Mouse (Mus musculus) liver, embryonic 15.5 days (tissue): ENCODE results near the gene Bbs9. TPM values are rescaled to one million over a fixed set of nuclear protein-coding genes. Genes with fewer than 3 reads are reported as not detected.
A peak's percentile ranks its signal among the peaks of the same experiment; 100 is the strongest.

ENCODE experiments used
- ATAC-seq: fragments of 200-750 bp; cut with Nextera tagmentation; 2 replicates; pipeline ENCODE4 v1.8.0; 2017; ENCODE audit warnings: moderate number of reproducible peaks, mild to moderate bottlenecking, moderate library complexity; ENCODE audit not compliant: insufficient read depth
- H3K27ac ChIP-seq: fragments of 300-500 bp; sonication (generic); replicated peaks from 2 replicates; pipeline ENCODE4 v1.5.1; 2015; ENCODE audit warnings: mild to moderate bottlenecking, inconsistent platforms
- H3K27me3 ChIP-seq: fragments of 300-500 bp; sonication (generic); 2 replicates; pipeline ENCODE4 v1.6.1; 2015; ENCODE audit warnings: mild to moderate bottlenecking, inconsistent platforms
- H3K36me3 ChIP-seq: fragments of 300-500 bp; sonication (generic); replicated peaks from 2 replicates; pipeline ENCODE4 v1.6.1; 2015; ENCODE audit warnings: moderate library complexity, mild to moderate bottlenecking, inconsistent platforms
- H3K4me1 ChIP-seq: fragments of 300-500 bp; sonication (generic); replicated peaks from 2 replicates; pipeline ENCODE4 v1.6.1; 2015; ENCODE audit warnings: inconsistent platforms
- H3K4me2 ChIP-seq: fragments of 300-500 bp; sonication (generic); 2 replicates; pipeline ENCODE4 v1.6.1; 2015; ENCODE audit warnings: moderate library complexity, mild to moderate bottlenecking, inconsistent platforms
- H3K4me3 ChIP-seq: fragments of 300-500 bp; sonication (generic); replicated peaks from 2 replicates; pipeline ENCODE4 v1.5.1; 2015; ENCODE audit warnings: mild to moderate bottlenecking, inconsistent platforms
- H3K9ac ChIP-seq: fragments of 300-500 bp; sonication (generic); 2 replicates; pipeline ENCODE4 v1.6.1; 2015; ENCODE audit warnings: moderate library complexity, mild to moderate bottlenecking, inconsistent platforms
- H3K9me3 ChIP-seq: fragments of 300-500 bp; sonication (generic); replicated peaks from 2 replicates; pipeline ENCODE4 v1.6.1; 2016; ENCODE audit warnings: inconsistent platforms
- WGBS: fragments of 180-500 bp; shearing (Covaris S2); methylation state at CpG from one replicate; pipeline ENCODE4 v1.1.7; 2015; ENCODE audit warnings: mixed read lengths; ENCODE audit not compliant: insufficient replicate concordance; 5-methylcytosine and 5-hydroxymethylcytosine counted together
- polyA plus RNA-seq: library from polyadenylated mRNA; unstranded; fragments of >200 nt; fragmentation: Nextera tagmentation; extraction: Ambion mirVana; gene quantifications from 2 replicates; pipeline ENCODE4 v1.2.1, GENCODE M21; 2015

Bbs9 gene
- polyA plus RNA-seq, 1 experiment from 2014 or later = 2.3 TPM

DNA sequence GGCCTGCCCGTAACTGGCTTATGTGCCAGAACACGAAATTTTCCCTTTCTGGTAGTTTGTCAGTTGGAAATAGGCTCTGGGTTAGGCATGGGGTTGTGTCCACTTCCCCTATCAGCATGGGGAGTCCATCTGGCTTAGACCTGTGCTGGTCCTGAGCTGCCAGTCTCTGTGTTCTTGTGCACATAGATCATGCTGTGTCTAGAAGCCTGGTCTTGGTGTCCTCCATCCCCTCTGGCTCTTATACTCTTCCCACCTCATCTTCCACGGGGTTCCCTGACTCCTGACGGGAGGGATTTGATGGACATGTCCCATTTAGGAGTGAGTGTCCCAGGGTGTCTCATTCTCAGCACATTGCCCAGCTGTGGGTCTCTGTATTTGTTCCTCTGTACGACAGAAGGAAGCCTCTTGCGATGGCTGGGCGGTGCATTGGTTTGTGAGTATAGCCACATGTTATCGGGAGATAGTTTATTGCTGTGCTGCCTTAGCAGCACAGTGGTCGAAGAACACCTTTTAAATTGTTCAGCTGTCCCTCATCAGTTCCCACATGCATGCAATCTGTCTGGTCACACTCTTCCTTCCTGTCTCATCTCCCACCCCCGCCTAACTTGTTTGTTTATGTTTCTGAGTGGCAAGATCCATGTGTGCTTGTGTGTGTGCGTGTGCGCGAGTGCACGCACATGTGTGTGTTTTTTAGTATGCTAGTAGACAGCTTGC, 101.1 kb downstream of the Bbs9 start:
- 55% methylated on average over 14 of the region's 14 CpGs for whole genome bisulfite sequencing
- Histone ChIP-seq H3K27ac (no peak overlapping the region), H3K4me2 (no peak overlapping the region), H3K36me3 (no peaks in the 10 kb centered on the region), H3K9me3 (no peaks in the 10 kb centered on the region), H3K4me1 (no peaks in the 10 kb centered on the region), H3K9ac (no peak overlapping the region), H3K27me3 (no peaks in the 10 kb centered on the region), H3K4me3 (no peak overlapping the region)
- no peak for ATAC-seq

DNA sequence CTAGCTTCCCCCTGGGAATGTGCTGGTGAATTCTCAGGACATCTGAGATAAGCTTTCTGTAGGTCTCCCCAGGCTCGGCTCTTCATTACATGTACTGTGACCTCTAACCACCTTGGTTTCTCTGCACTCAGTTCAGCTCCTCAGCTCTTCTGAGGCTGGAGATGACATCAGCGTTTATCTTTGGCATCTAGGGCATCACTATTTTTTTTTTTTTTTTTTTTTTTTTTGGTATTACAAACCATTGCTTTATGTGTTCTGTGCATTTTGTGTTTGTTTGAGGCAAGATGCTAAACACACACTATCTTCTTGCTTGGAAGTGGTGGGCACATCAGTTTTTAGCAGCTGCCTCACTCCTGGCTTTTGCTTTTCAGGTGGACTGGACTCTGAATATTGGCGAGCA, 102.8 kb downstream of the Bbs9 start:
- no peak for ATAC-seq
- H3K36me3 ChIP-seq = no peaks in the 10 kb centered on the region
- H3K27ac ChIP-seq = no peak overlapping the region
- H3K27me3 ChIP-seq = no peaks in the 10 kb centered on the region
- H3K9ac ChIP-seq = no peak overlapping the region
- 61% methylated on average over 3 of the region's 3 CpGs for WGBS
- H3K9me3 ChIP-seq = no peaks in the 10 kb centered on the region
- no peak overlapping the region for H3K4me3 ChIP-seq
- H3K4me1 ChIP-seq = no peaks in the 10 kb centered on the region
- no peak overlapping the region for H3K4me2 ChIP-seq

DNA sequence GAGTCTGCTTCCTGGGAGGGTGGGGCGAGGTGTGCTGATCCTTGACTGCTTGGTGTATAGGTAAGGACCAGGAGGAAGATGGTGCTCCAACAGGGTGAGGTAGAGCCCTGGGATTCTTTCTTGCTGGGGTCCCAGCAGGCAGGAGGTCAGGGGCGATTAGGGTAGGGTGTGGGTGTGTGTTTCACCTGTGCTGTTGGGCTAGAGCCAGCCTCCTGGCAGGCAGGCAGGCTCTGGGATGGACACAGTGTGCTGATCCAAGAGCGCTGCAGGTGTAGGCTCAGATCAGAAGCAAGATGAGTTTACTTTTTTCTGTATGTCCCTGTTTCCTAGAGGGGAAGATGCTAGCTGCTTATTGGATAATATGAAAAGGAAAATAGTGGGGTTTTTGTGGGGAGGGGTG, 108.7 kb downstream of the Bbs9 start:
- Histone ChIP-seq H3K9me3 (no peaks in the 10 kb centered on the region), H3K4me1 (no peaks in the 10 kb centered on the region), H3K4me3 (no peak overlapping the region), H3K9ac (no peak overlapping the region), H3K4me2 (no peak overlapping the region), H3K36me3 (no peaks in the 10 kb centered on the region), H3K27ac (no peak overlapping the region), H3K27me3 (no peaks in the 10 kb centered on the region)
- no peak for ATAC-seq
- WGBS = 53% methylated on average over 3 of the region's 3 CpGs

- Histone ChIP-seq H3K4me1 (no peaks in the 10 kb centered on the region), H3K4me2 (no peak overlapping the region), H3K27me3 (no peaks in the 10 kb centered on the region), H3K9ac (no peak overlapping the region), H3K4me3 (no peak overlapping the region), H3K27ac (no peak overlapping the region), H3K9me3 (no peaks in the 10 kb centered on the region), H3K36me3 (no peaks in the 10 kb centered on the region)
- WGBS = 83% methylated on average over 5 of the region's 5 CpGs
- ATAC-seq = no peak
Measured at GRCm38 (mm10) chr9:22593032-22593431, 117.5 kb downstream of the Bbs9 start.

GRCm38 (mm10) chr9:22596650-22597049, 121.1 kb downstream of the Bbs9 start:
- H3K4me3 ChIP-seq = no peak overlapping the region
- H3K27me3 ChIP-seq = no peaks in the 10 kb centered on the region
- WGBS = 33% methylated on average over 2 of the region's 2 CpGs
- ATAC-seq = no peak
- no peaks in the 10 kb centered on the region for H3K4me1 ChIP-seq
- H3K9ac ChIP-seq = no peak overlapping the region
- no peaks in the 10 kb centered on the region for H3K9me3 ChIP-seq
- no peak overlapping the region for H3K27ac ChIP-seq
- no peak overlapping the region for H3K4me2 ChIP-seq
- H3K36me3 ChIP-seq = no peaks in the 10 kb centered on the region

- Histone ChIP-seq H3K4me1 (no peaks in the 10 kb centered on the region), H3K9ac (no peak overlapping the region), H3K27ac (no peak overlapping the region), H3K4me2 (no peak overlapping the region), H3K36me3 (no peaks in the 10 kb centered on the region), H3K9me3 (no peaks in the 10 kb centered on the region), H3K4me3 (no peak overlapping the region), H3K27me3 (no peaks in the 10 kb centered on the region)
- WGBS = 74% methylated on average over 6 of the region's 6 CpGs
- no peak for ATAC-seq
Measured at GRCm38 (mm10) chr9:22613271-22613824, 137.8 kb downstream of the Bbs9 start.

GRCm38 (mm10) chr9:22619245-22619644, 143.7 kb downstream of the Bbs9 start:
- WGBS = 50% methylated on average over 1 of the region's 1 CpGs
- H3K4me2 ChIP-seq = no peak overlapping the region
- no peak overlapping the region for H3K9ac ChIP-seq
- H3K4me3 ChIP-seq = no peak overlapping the region
- H3K4me1 ChIP-seq = no peaks in the 10 kb centered on the region
- H3K36me3 ChIP-seq = no peaks in the 10 kb centered on the region
- H3K27ac ChIP-seq = no peak overlapping the region
- no peaks in the 10 kb centered on the region for H3K27me3 ChIP-seq
- no peaks in the 10 kb centered on the region for H3K9me3 ChIP-seq
- no peak for ATAC-seq

- no peak overlapping the region for H3K9ac ChIP-seq
- H3K27ac ChIP-seq = no peak overlapping the region
- no peaks in the 10 kb centered on the region for H3K9me3 ChIP-seq
- no peak for ATAC-seq
- H3K36me3 ChIP-seq = no peaks in the 10 kb centered on the region
- no peaks in the 10 kb centered on the region for H3K4me1 ChIP-seq
- no peaks in the 10 kb centered on the region for H3K27me3 ChIP-seq
- no peak overlapping the region for H3K4me2 ChIP-seq
- WGBS = 31% methylated on average over 9 of the region's 9 CpGs
- no peak overlapping the region for H3K4me3 ChIP-seq
Measured at GRCm38 (mm10) chr9:22624966-22625365, 149.5 kb downstream of the Bbs9 start.

DNA sequence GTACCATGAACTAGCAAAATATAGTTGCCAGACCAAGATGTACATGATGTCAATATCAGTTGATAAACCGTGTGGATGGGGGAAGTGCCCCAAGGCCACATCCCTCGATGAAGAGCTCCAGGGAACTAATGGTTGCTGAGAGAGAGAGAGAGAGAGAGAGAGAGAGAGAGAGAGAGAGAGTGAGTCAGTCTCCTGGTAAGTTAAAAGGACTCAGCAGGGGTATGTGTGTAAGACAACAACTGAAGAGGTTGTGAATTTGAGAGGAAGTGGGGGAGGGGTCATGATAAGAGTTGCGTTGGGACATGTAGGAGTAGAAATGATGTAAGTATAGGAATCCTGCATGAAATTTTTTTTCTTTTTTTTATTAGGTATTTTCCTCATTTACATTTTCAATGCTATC, 150.5 kb downstream of the Bbs9 start:
- Histone ChIP-seq H3K27me3 (no peaks in the 10 kb centered on the region), H3K36me3 (no peaks in the 10 kb centered on the region), H3K4me2 (no peak overlapping the region), H3K4me1 (no peaks in the 10 kb centered on the region), H3K9ac (no peak overlapping the region), H3K9me3 (no peaks in the 10 kb centered on the region), H3K4me3 (no peak overlapping the region), H3K27ac (no peak overlapping the region)
- no peak for ATAC-seq
- WGBS = 49% methylated on average over 3 of the region's 3 CpGs

GRCm38 (mm10) chr9:22627912-22628311, 152.4 kb downstream of the Bbs9 start:
- WGBS = 61% methylated on average over 3 of the region's 3 CpGs
- ATAC-seq = no peak

DNA sequence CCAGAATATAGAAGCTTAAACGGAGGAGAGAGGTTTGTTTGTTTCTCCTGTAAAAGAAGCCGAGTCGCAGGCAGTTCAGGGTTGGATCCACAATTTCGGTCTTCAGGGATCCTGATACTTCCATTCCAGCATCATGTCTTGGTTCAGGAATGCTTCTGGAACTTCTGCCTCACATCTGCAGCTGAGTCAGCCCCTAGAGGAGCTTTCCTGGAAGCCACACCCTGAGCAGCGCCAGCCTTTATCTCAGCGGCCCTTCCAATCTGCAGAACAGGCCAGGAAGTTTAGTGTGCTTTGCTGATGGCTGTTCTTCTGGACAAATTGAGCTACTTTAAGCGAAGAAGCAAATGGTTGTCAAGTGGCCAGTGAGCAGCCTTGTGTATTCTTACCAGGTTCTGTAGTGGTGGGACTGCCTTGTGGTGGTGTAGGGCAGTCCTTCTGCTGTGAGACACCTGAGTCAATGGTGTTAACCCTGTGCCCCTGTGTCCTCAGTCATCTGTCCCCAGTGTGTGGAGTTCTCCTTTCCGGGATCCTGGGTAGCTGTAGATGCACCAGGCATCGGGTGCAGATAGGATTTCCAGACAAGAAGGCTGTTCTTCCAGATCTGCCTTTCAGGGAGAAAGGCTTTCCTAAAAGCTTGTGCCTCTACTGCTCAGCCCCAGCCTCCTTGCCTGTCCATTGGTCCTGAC, 157.4 kb downstream of the Bbs9 start:
- Histone ChIP-seq H3K9ac (no peak overlapping the region), H3K4me2 (no peak overlapping the region), H3K36me3 (no peaks in the 10 kb centered on the region), H3K4me3 (no peak overlapping the region), H3K27me3 (no peaks in the 10 kb centered on the region), H3K4me1 (peaks cover 11% of the 10 kb centered on the region; the same call in 1 of the 2 replicates), H3K27ac (no peak overlapping the region), H3K9me3 (no peaks in the 10 kb centered on the region)
- WGBS = 56% methylated on average over 9 of the region's 9 CpGs
- peak; percentile 42; the same call in 1 of the 2 replicates for ATAC-seq

More at GRCm38 (mm10) chr9:22627912-22628311, 152.4 kb downstream of the Bbs9 start:
- Histone ChIP-seq H3K4me2 (no peak overlapping the region), H3K4me3 (no peak overlapping the region), H3K4me1 (peaks cover 5% of the 10 kb centered on the region; the same call in 1 of the 2 replicates), H3K9ac (no peak overlapping the region), H3K27me3 (no peaks in the 10 kb centered on the region), H3K9me3 (no peaks in the 10 kb centered on the region), H3K27ac (no peak overlapping the region), H3K36me3 (no peaks in the 10 kb centered on the region)
